Mouse (Mus musculus) heart, adult 9 months (tissue): Measurements from ENCODE around the gene Ruvbl2.

ENCODE experiments used
- DNase-seq, 2 experiments: peaks; one replicate each; pipeline ENCODE4 v3.0.0; 2022; ENCODE audit warnings: low spot score in 2 of 2

Gene Ruvbl2

GRCm38 (mm10) chr7:45461326-45461725, 23.4 kb upstream of the Ruvbl2 start:
- no peak for DNase-seq

- DNase-seq = peak; percentile 73 to 81
Observed at GRCm38 (mm10) chr7:45460860-45461314, 23.0 kb upstream of the Ruvbl2 start.

- DNase-seq = no peak
Observed at GRCm38 (mm10) chr7:45460377-45460776, 22.5 kb upstream of the Ruvbl2 start.

- peak; percentile 99 for DNase-seq
Observed at GRCm38 (mm10) chr7:45459564-45460140, 21.8 kb upstream of the Ruvbl2 start, which contains the start of gene Ftl1. Gene Ftl1 (minus strand): TSS chr7:45459884.

GRCm38 (mm10) chr7:45458748-45459563, 21.1 kb upstream of the Ruvbl2 start:
- DNase-seq = peak; percentile 81 to 86

GRCm38 (mm10) chr7:45457204-45458060, 19.5 kb upstream of the Ruvbl2 start:
- DNase-seq = peak; percentile 52 to 77

- no peak for DNase-seq
Observed at GRCm38 (mm10) chr7:45456721-45457203, 18.9 kb upstream of the Ruvbl2 start.

GRCm38 (mm10) chr7:45455932-45456696, 18.2 kb upstream of the Ruvbl2 start:
- DNase-seq = no peak

GRCm38 (mm10) chr7:45454971-45455370, 17.1 kb upstream of the Ruvbl2 start:
- DNase-seq = no peak

- peak; percentile 74 to 76 for DNase-seq
Observed at GRCm38 (mm10) chr7:45451344-45451982, 13.6 kb upstream of the Ruvbl2 start.

GRCm38 (mm10) chr7:45449974-45450373, 12.1 kb upstream of the Ruvbl2 start:
- DNase-seq = no peak

GRCm38 (mm10) chr7:45447325-45447990, 9.6 kb upstream of the Ruvbl2 start:
- no peak for DNase-seq

- no peak for DNase-seq
Observed at GRCm38 (mm10) chr7:45446589-45446988, 8.7 kb upstream of the Ruvbl2 start.

- no peak for DNase-seq
Observed at GRCm38 (mm10) chr7:45443526-45444420, 5.9 kb upstream of the Ruvbl2 start.

- no peak for DNase-seq
Observed at GRCm38 (mm10) chr7:45437046-45437445, 850 bp downstream of the Ruvbl2 start.

- DNase-seq = no peak
Observed at GRCm38 (mm10) chr7:45436444-45436843, 1.5 kb downstream of the Ruvbl2 start.

GRCm38 (mm10) chr7:45435038-45435437, 2.9 kb downstream of the Ruvbl2 start:
- DNase-seq = no peak

GRCm38 (mm10) chr7:45434203-45435015, 3.5 kb downstream of the Ruvbl2 start, which contains the start of gene Gys1:
Gene Gys1 (plus strand): TSS chr7:45434844.
- peak; percentile 99 to 100 for DNase-seq
